9 mouse cellular contexts compared by ENCODE assay signal in genomic region chr9:110645219-110645618, GRCm38 (mm10). TPM values are rescaled to one million over a fixed set of nuclear protein-coding genes. Genes with fewer than 3 reads are reported as not detected.
DNase-seq lines count a peak whose midpoint lies in the region; ATAC-seq and TF ChIP-seq lines count a peak whose summit lies in the region.
"Had no signal": no experiment of that assay in that cellular context is flagged by ENCODE, and none has a peak within 500 bp of the region (broad histone marks: within the 10 kb centered on the region; RNA-seq: fewer than 3 reads in every experiment).

No protein-coding gene starts in this region.

- peak overlapping the region; percentile 26 to 54 (median 50) for H3K4me3 ChIP-seq in CH12.LX (replicated peaks in 1 of 3; ENCODE audit: low read depth in 2 of 3, low read length in 2 of 3, poor library complexity in 1 of 3)
- no peak overlapping the region; the same call in 1 of the 2 replicates for H3K4me3 ChIP-seq in brown adipose tissue, adult 24 weeks (ENCODE audit: insufficient read depth, low read depth, low read length)
- H3K4me3 ChIP-seq in intestine, embryonic 15.5 days (replicated peaks) = no peak overlapping the region
- H3K4me3 ChIP-seq: heart, embryonic 12.5 days; limb, embryonic 10.5 days had no signal

- no peak for ATAC-seq in intestine, embryonic 15.5 days

- peak overlapping the region; percentile 73 for H3K9ac ChIP-seq in CH12.LX (ENCODE audit: insufficient read depth, low read depth)
- H3K9ac ChIP-seq in intestine, embryonic 15.5 days = no peak overlapping the region
- H3K9ac ChIP-seq: heart, embryonic 12.5 days had no signal

- no peaks in the 10 kb centered on the region for H3K9me3 ChIP-seq in CH12.LX (replicated peaks; ENCODE audit: low read length)
- no peaks in the 10 kb centered on the region for H3K9me3 ChIP-seq in intestine, embryonic 15.5 days
- H3K9me3 ChIP-seq: heart, embryonic 12.5 days; limb, embryonic 10.5 days had no signal

- H3K4me2 ChIP-seq in CH12.LX (ENCODE audit: insufficient read depth, low read depth, poor library complexity, severe bottlenecking) = peak overlapping the region; percentile 61
- H3K4me2 ChIP-seq in intestine, embryonic 15.5 days (replicated peaks) = no peak overlapping the region
- H3K4me2 ChIP-seq: heart, embryonic 12.5 days had no signal

- peak; percentile 80 for DNase-seq in CH12.LX (ENCODE audit: extremely low read depth)
- peak; percentile 38 for DNase-seq in lung, postnatal 25 days (ENCODE audit: low spot score)
- peak; percentile 79 to 83 for DNase-seq in spleen, postnatal 36 days (ENCODE audit: low spot score in 2 of 2)
- DNase-seq in urinary bladder, postnatal 25 days (ENCODE audit: low spot score) = no peak
- no peak for DNase-seq in left cerebral cortex, adult 11 months (ENCODE audit: low spot score)

- no peaks in the 10 kb centered on the region for H3K79me2 ChIP-seq in CH12.LX (replicated peaks; ENCODE audit: control insufficient read depth, extremely low read depth, insufficient read depth, poor library complexity, severe bottlenecking)

- peaks cover 25 to 66% of the 10 kb centered on the region in 2 experiments for H3K4me1 ChIP-seq in CH12.LX (ENCODE audit: control insufficient read depth in 1 of 2, insufficient read depth in 2 of 2)
- peaks cover 13% of the 10 kb centered on the region for H3K4me1 ChIP-seq in brown adipose tissue, adult 24 weeks (ENCODE audit: control insufficient read depth, insufficient read depth, insufficient read length, low read length)
- no peaks in the 10 kb centered on the region for H3K4me1 ChIP-seq in intestine, embryonic 15.5 days (replicated peaks)

- TF ChIP-seq CTCF in CH12.LX (conservative IDR thresholded peaks at IDR 0.05 in 1 of 2, IDR thresholded peaks at IDR 0.05 in 1 of 2; ENCODE audit: low read depth in 2 of 2, low read length in 2 of 2) = no peak

- no peaks in the 10 kb centered on the region for H3K27me3 ChIP-seq in CH12.LX (replicated peaks)
- H3K27me3 ChIP-seq in intestine, embryonic 15.5 days (replicated peaks) = no peaks in the 10 kb centered on the region
- H3K27me3 ChIP-seq: heart, embryonic 12.5 days had no signal

- peaks cover 10 to 50% of the 10 kb centered on the region in 2 experiments for H3K36me3 ChIP-seq in CH12.LX (replicated peaks in 1 of 2; ENCODE audit: control insufficient read depth in 1 of 2, insufficient read depth in 1 of 2, low read length in 1 of 2)
- no peaks in the 10 kb centered on the region for H3K36me3 ChIP-seq in intestine, embryonic 15.5 days
- H3K36me3 ChIP-seq: heart, embryonic 12.5 days; limb, embryonic 10.5 days had no signal

- 75% methylated on average over 9 of the region's 9 CpGs for WGBS in intestine, embryonic 15.5 days

- in situ Hi-C loops in CH12.LX (cut with MboI; ENCODE audit: low pct_ligation_motif_present, low pct_unique_long_range_greater_than_20kb, low sequenced_read_pairs) = no loop called here

- TF ChIP-seq RAD21 in CH12.LX (IDR thresholded peaks at IDR 0.05; ENCODE audit: low read depth, low read length) = no peak

- H3K27ac ChIP-seq in CH12.LX (ENCODE audit: insufficient read depth, low read depth) = peak overlapping the region; percentile 56
- H3K27ac ChIP-seq in brown adipose tissue, adult 24 weeks (replicated peaks; ENCODE audit: low read depth, low read length) = peak overlapping the region; percentile 39
- no peak overlapping the region for H3K27ac ChIP-seq in intestine, embryonic 15.5 days
- H3K27ac ChIP-seq: limb, embryonic 10.5 days had no signal

- TF ChIP-seq EP300 in CH12.LX (IDR thresholded peaks at IDR 0.05; ENCODE audit: low read length) = peak; percentile 32; the same call in 1 of the 2 replicates

- dilution Hi-C loops in CH12.LX (cut with MboI; ENCODE audit: extremely low pct_ligation_motif_present, extremely low pct_unique_long_range_greater_than_20kb, low sequenced_read_pairs) = no loop called here

- TF ChIP-seq POLR2A in CH12.LX (IDR thresholded peaks at IDR 0.05; ENCODE audit: low read depth, low read length) = peak; percentile 33; the same call in 1 of the 2 replicates

TF ChIP-seq in CH12.LX, 34 proteins besides CTCF, POLR2A, EP300 and RAD21:
- TF ChIP-seq RCOR1 (conservative IDR thresholded peaks at IDR 0.05; ENCODE audit: low read depth, low read length) = no peak
- 0 out of 2 replicates have a peak, but pooled peaks have one; percentile 13 for TF ChIP-seq MYC (IDR thresholded peaks at IDR 0.05; ENCODE audit: low read depth, low read length)
- no peak for TF ChIP-seq GABPA (IDR thresholded peaks at IDR 0.05; ENCODE audit: insufficient replicate concordance, low read depth, low read length)
- TF ChIP-seq JUND (conservative IDR thresholded peaks at IDR 0.05; ENCODE audit: low read depth, low read length) = no peak
- peak; percentile 32; the same call in 1 of the 2 replicates for TF ChIP-seq IRF4 (IDR thresholded peaks at IDR 0.05; ENCODE audit: low read depth, low read length)
- peak; percentile 43; the same call in 1 of the 2 replicates for TF ChIP-seq MEF2A (IDR thresholded peaks at IDR 0.05; ENCODE audit: borderline replicate concordance, low read depth, low read length)
- peak; percentile 69 for TF ChIP-seq ELF1 (IDR thresholded peaks at IDR 0.05; ENCODE audit: low read depth, low read length)
- TF ChIP-seq TCF12 (IDR thresholded peaks at IDR 0.05; ENCODE audit: low read depth, low read length) = peak; percentile 28; the same call in 1 of the 2 replicates
- peak; percentile 56 for TF ChIP-seq HCFC1 (IDR thresholded peaks at IDR 0.05; ENCODE audit: low read depth, low read length)
- peak; percentile 40; the same call in 1 of the 2 replicates for TF ChIP-seq MAFK (IDR thresholded peaks at IDR 0.05; ENCODE audit: insufficient replicate concordance, low read length)
- no peak for TF ChIP-seq ZMIZ1 (IDR thresholded peaks at IDR 0.05; ENCODE audit: low read depth, low read length)
- TF ChIP-seq CHD2 (IDR thresholded peaks at IDR 0.05; ENCODE audit: low read length) = peak; percentile 74; the same call in 1 of the 2 replicates
- TF ChIP-seq ZKSCAN1 (IDR thresholded peaks at IDR 0.05; ENCODE audit: borderline replicate concordance, low read depth, low read length) = no peak
- peak; percentile 45; the same call in 1 of the 2 replicates for TF ChIP-seq SIN3A (IDR thresholded peaks at IDR 0.05; ENCODE audit: low read length)
- no peak for TF ChIP-seq USF1 (IDR thresholded peaks at IDR 0.05; ENCODE audit: low read depth, low read length)
- TF ChIP-seq BHLHE40 (IDR thresholded peaks at IDR 0.05; ENCODE audit: low read depth, low read length) = 0 out of 2 replicates have a peak, but pooled peaks have one; percentile 14
- TF ChIP-seq ZNF384 (IDR thresholded peaks at IDR 0.05; ENCODE audit: low read depth, low read length) = peak; percentile 97
- TF ChIP-seq ETS1 (conservative IDR thresholded peaks at IDR 0.05; ENCODE audit: low read depth, low read length) = peak; percentile 26; the same call in 1 of the 2 replicates

RNA-seq across cellular contexts. Expression of gene Nbeal2, which starts 8.7 kb away (rescaled TPM):
- 8.4 and 13.6 TPM in 2 replicates for total RNA-seq in CH12.LX (2012; rRNA removed)
- total RNA-seq in CH12.LX (2014; rRNA removed) = 2.6 and 3.2 TPM in 2 replicates
- polyA plus RNA-seq in CH12.LX (2012; ENCODE audit: insufficient read length, low read depth) = 17.7 and 19.7 TPM in 2 replicates
- 2.2 and 4.8 TPM in 2 replicates for polyA plus RNA-seq in brown adipose tissue, adult 24 weeks (2012; ENCODE audit: insufficient read depth, insufficient read length, missing spikeins)
- 3.6 and 4.9 TPM in 2 replicates for polyA plus RNA-seq in intestine, embryonic 15.5 days (2015; fragmentation: Nextera tagmentation; extraction: Ambion mirVana)

RNA-seq across cellular contexts. Expression of gene Ccdc12, which starts 11.1 kb away (rescaled TPM):
- total RNA-seq in CH12.LX (2012; rRNA removed) = 97.8 and 122 TPM in 2 replicates
- 85.2 and 89.1 TPM in 2 replicates for total RNA-seq in CH12.LX (2014; rRNA removed)
- 104 and 106 TPM in 2 replicates for polyA plus RNA-seq in CH12.LX (2012; ENCODE audit: insufficient read length, low read depth)
- 44.7 and 46.2 TPM in 2 replicates for polyA plus RNA-seq in brown adipose tissue, adult 24 weeks (2012; ENCODE audit: insufficient read depth, insufficient read length, missing spikeins)
- polyA plus RNA-seq in intestine, embryonic 15.5 days (2015; fragmentation: Nextera tagmentation; extraction: Ambion mirVana) = 162 and 166 TPM in 2 replicates

RNA-seq across cellular contexts. Expression of gene Nradd, which starts 21.0 kb away (rescaled TPM):
- total RNA-seq in CH12.LX (2012; rRNA removed) (8.9 TPM in 2 replicates), CH12.LX (2014; rRNA removed) (17.7 and 18.4 TPM in 2 replicates)
- polyA plus RNA-seq in CH12.LX (2012; ENCODE audit: insufficient read length, low read depth) = 15.0 and 15.8 TPM in 2 replicates
- 1.7 and 3.0 TPM in 2 replicates for polyA plus RNA-seq in brown adipose tissue, adult 24 weeks (2012; ENCODE audit: insufficient read depth, insufficient read length, missing spikeins)
- polyA plus RNA-seq in intestine, embryonic 15.5 days (2015; fragmentation: Nextera tagmentation; extraction: Ambion mirVana) = 27.0 and 29.0 TPM in 2 replicates

Comparison
In these comparisons a context has a peak if more than half of its experiments do, and no peak if none do; other contexts are left out.
1. DNase-seq: peak in CH12.LX (single experiment), lung, postnatal 25 days (single experiment) and spleen, postnatal 36 days (2 of 2); none in urinary bladder, postnatal 25 days (single experiment) and left cerebral cortex, adult 11 months (single experiment).
2. H3K4me3 ChIP-seq: peak in CH12.LX (3 of 3); none in brown adipose tissue, adult 24 weeks (single experiment) and intestine, embryonic 15.5 days (single experiment).